Mouse (Mus musculus) embryonic stem cell, embryonic (primary cell): ENCODE results near the gene Banp.

Experiments
- CTCF ChIA-PET, 4 experiments: fragments of 300-600 bp in 2 of 4; fragments of 350-600 bp in 2 of 4; sonication (Branson Sonifier 250); formaldehyde crosslinking; loops; one replicate each; lab custom pipeline; 2022; ENCODE audit warnings: inconsistent platforms in 2 of 4; lab: Charles Lee
- POLR2A ChIA-PET, 4 experiments: fragments of 300-600 bp in 2 of 4; fragments of 350-600 bp in 2 of 4; sonication (Branson Sonifier 250); formaldehyde crosslinking; loops; one replicate each; lab custom pipeline; 2022; ENCODE audit warnings: antibody characterized with exemption in 4 of 4, inconsistent platforms in 1 of 4; lab: Charles Lee

The Banp gene

GRCm38 (mm10) chr8:121952122-121952521, 2.6 kb downstream of the Banp start:
- ChIA-PET POLR2A (interaction anchor here in 3 of 4 experiments (0.5 to 9.6 kb wide), 15 partner anchors 10 to 102 kb away, joined by 3 to 154 read pairs (median 5); partner anchors contain the start of gene Slc7a5 (in 1 of the 3)), CTCF (interaction anchor here in 1 of 4 experiments (0.6 kb wide), 1 partner anchor 76 kb away, joined by 5 read pairs; no protein-coding TSS in a partner anchor)

GRCm38 (mm10) chr8:121952800-121953199, 3.2 kb downstream of the Banp start:
- ChIA-PET POLR2A (interaction anchor here in 3 of 4 experiments (0.6 to 9.6 kb wide), 20 partner anchors 9 to 490 kb away, joined by 3 to 154 read pairs (median 4); partner anchors contain the start of genes Mvd (in 1 of the 3) and Slc7a5 (in 1 of the 3)), CTCF (interaction anchor here in 2 of 4 experiments (0.6 to 1.8 kb wide), 3 partner anchors 25 to 77 kb away, joined by 3 to 5 read pairs (median 5); no protein-coding TSS in a partner anchor)

DNA sequence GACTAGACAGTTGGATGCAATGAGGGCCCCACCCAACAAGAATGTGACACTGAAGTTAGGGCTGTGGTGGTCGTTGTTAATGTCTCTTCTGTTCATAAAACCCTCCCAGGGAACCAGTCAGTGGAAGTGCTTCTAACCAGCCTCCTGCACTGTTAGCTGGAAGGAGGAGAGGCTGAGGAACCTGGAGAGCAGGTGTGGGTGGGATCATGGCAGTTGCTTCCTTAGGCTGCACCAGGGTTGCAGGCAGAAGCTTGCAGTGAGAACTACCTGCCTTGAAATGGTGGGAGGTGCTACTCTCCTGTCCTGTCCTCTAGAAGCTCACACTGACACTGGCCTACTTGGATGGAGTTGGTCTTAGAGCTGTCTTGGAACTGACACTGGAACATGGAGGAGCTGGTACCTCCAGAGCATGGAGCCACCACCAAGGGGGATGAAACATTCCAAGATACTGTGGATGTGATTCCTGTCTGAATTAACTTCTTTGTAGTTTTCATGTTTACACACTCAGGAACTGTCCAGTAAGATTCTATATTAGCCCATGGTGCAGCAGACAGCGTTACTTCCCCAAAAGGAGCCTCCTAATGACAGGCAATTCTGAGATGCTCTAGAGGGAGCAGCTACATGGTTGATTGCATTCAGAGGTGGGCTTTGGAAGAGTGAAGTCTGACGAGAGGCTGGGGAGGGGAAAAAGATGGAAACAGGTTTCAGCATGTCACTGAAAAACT, 4.4 kb downstream of the Banp start:
- ChIA-PET POLR2A (interaction anchor here (0.6 to 9.6 kb wide), 23 partner anchors 8 to 490 kb away, joined by 3 to 154 read pairs (median 4); partner anchors contain the start of genes Fbxo31 (in 1 of the 4) and Mvd (in 1 of the 4)), CTCF (interaction anchor here in 2 of 4 experiments (1.2 to 1.8 kb wide), 2 partner anchors 19 to 24 kb away, joined by 3 to 5 read pairs; no protein-coding TSS in a partner anchor)

- ChIA-PET POLR2A (interaction anchor here (0.5 to 9.6 kb wide), 18 partner anchors 7 to 478 kb away, joined by 3 to 154 read pairs (median 4); partner anchors contain the start of gene Cyba (in 1 of the 4)), CTCF (no interaction called here)
Observed at GRCm38 (mm10) chr8:121954981-121955555, 5.5 kb downstream of the Banp start.

DNA sequence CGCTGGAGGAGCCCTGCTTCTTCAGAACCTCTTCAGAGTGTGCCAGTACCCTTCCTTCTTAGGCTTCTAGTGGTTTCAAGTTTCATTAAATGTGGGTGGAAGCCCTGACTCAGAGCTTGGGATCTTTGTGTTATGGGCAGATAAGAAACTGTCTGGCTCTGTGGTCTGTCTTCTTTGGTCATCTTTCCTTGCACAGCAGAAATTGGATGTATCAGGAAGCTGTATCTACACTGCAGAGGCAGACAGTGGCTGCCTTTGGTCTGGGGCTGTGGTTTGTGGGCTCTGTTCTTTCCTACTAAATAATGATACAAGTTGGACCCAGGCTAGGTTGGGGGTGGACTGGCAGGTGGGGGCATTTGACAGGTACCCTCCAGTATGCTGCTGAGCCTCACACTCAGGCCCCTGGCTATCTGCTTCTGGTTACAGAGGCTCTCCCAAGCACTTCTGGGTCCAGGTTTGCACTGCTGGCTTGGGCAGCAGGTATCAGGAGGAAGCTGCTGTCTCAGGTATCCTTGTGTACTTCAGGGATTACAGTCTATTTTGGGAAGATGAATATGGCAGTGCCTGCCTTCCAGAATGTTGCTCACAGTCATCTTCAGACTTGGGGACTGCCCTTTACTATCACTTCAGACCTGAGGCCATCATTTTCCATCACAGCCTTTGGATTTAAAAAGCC, 6.4 kb downstream of the Banp start:
- ChIA-PET CTCF (interaction anchor here in 1 of 4 experiments (1.2 kb wide), 1 partner anchor 22 kb away, joined by 4 read pairs; no protein-coding TSS in a partner anchor), POLR2A (interaction anchor here (0.5 to 9.6 kb wide), 15 partner anchors 9 to 827 kb away, joined by 3 to 154 read pairs (median 3); partner anchors contain the start of genes Cyba (in 1 of the 4) and Slc7a5 (in 1 of the 4))

DNA sequence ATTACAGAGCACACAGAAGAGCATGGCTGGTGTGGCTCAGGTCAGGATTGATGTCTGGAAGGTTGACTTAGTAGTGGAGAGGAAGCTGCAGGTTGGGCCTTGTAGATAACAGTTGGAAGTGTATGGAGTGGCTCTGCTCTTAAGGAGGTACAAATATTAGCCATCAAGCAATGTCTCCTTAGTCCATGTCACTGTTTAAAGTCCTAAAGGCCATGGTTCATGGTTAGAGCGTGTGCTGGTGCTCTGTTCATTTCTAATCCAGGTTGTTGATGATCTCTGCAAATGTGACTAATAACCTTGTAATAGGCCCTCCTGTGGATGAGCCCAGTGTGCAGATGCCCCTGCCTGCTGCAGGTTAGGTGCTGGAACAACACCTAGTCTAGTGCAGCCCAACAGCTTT, 8.8 kb downstream of the Banp start:
- POLR2A ChIA-PET, result interaction anchor here in 2 of 4 experiments (0.6 to 9.6 kb wide), 9 partner anchors 8 to 297 kb away, joined by 3 to 154 read pairs (median 4); no protein-coding TSS in a partner anchor
- CTCF ChIA-PET, result interaction anchor here in 2 of 4 experiments (0.7 to 1.1 kb wide), 2 partner anchors 24 to 48 kb away, joined by 3 to 4 read pairs; no protein-coding TSS in a partner anchor

DNA sequence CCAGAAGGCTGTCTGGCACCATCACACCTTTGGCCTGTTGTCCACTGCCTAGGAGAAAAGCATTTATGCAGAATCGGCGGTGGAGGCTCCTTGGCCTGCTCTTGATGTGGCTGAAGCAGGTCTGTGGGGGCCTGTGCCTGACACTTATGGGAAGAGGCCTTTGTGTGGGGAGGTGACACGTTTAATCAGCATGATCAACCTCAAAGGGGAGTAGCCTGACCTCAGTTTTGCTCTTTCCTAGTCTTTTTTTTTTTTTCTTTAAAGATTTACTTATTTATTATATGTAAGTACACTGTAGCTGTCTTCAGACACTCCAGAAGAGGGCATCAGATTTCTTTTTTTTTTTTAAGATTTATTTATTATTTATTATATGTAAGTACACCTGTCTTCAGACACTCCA, 13.3 kb downstream of the Banp start:
- CTCF ChIA-PET, result interaction anchor here in 2 of 4 experiments (0.6 to 2.2 kb wide), 3 partner anchors 15 to 308 kb away, joined by 3 to 8 read pairs (median 3); no protein-coding TSS in a partner anchor
- POLR2A ChIA-PET, result interaction anchor here (0.6 to 12.4 kb wide), 15 partner anchors 9 to 818 kb away, joined by 3 to 154 read pairs (median 4); partner anchors contain the start of genes Banp (in 1 of the 4) and Slc7a5 (in 1 of the 4)

DNA sequence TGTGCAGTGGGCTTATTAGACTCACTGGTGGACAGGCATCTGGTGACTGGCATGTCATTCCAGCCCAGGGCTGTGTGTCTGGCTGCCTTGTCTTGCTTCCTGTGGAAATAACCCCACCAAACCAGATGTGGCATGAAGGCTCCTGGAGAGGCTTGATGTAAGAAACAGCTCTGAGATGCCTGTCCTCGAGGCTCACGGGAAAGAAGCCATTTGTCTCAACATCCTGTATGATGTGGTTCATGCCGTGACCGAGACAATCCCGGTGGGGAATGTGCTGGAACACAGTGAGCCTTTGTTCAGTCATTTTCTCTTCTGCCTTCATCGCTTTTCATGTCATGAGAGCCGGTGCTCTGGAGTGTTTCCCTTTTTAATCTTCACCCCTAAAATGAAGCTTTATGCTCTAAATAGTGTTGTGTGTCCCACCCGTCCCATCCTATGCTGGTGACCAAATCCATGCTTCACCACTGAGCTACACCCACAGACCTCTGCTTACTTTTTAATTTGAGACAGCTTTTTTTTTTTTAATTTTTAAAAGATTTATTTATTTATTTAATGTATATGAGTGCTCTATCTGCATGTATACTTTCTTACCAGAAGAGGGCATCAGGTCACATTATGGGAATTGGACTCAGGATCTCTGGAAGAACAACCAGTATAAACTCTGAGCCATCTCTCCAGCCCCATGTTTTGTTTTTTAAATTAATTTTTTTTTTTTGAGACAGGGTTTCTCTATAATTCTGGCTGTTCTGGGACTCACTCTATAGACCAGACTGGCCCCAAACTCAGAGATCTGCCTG, 15.4 kb downstream of the Banp start:
- POLR2A ChIA-PET, result interaction anchor here (0.6 to 12.4 kb wide), 18 partner anchors 9 to 147 kb away, joined by 3 to 154 read pairs (median 4); partner anchors contain the start of gene Banp (in 1 of the 4)
- CTCF ChIA-PET, result interaction anchor here in 3 of 4 experiments (0.5 to 2.4 kb wide), 6 partner anchors 13 to 265 kb away, joined by 3 to 12 read pairs (median 4); no protein-coding TSS in a partner anchor

GRCm38 (mm10) chr8:121966110-121966509, 16.6 kb downstream of the Banp start:
- POLR2A ChIA-PET, result interaction anchor here in 2 of 4 experiments (0.8 to 12.4 kb wide), 9 partner anchors 12 to 145 kb away, joined by 3 to 154 read pairs (median 4); partner anchors contain the start of genes Slc7a5 (in 2 of the 2) and Banp (in 1 of the 2)

DNA sequence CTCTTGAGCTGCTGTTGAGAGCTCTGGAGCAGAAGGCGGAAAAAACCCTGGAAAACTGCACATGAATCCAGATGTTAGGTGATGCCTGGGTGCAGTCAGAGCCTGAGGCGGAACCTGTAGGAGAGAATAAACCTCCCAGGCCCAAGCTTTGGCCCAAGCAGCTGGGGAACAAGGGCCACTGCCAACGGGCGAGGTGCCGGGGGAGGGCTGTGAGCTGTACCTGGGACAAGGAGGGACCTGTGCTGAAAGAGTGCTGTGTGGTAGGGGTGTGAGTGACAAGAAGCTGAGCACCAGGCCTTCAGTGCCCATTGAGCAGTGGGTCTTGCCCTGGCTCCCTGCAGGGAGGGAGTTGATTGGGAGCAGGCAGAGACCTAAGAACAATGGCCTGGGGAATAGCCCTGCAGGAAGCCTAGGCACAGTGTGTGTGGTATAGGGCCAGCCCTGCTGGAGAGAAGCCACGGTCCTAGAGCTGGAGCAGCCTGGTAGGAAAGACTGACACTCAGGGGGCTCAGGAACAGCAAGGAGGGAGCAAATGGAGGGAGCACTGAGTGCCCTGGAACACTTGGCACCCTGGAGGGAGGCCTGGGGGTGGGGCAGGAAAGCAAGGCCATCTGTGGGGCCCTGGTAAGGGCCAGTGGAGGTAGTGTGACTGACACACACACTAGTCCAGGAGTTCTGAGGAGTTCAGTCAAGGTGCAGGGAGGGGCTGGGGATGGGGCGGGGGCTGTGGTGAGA, 17.3 kb downstream of the Banp start:
- CTCF ChIA-PET, result interaction anchor here (0.6 to 1.4 kb wide), 6 partner anchors 11 to 1233 kb away, joined by 3 to 6 read pairs (median 3); no protein-coding TSS in a partner anchor
- POLR2A ChIA-PET, result interaction anchor here in 3 of 4 experiments (1.0 to 12.4 kb wide), 11 partner anchors 11 to 302 kb away, joined by 3 to 154 read pairs (median 4); partner anchors contain the start of genes Slc7a5 (in 2 of the 3) and Banp (in 1 of the 3)

More at GRCm38 (mm10) chr8:121966110-121966509, 16.6 kb downstream of the Banp start:
- CTCF ChIA-PET, result interaction anchor here in 1 of 4 experiments (1.1 kb wide), 2 partner anchors 12 to 116 kb away, joined by 5 to 6 read pairs; no protein-coding TSS in a partner anchor

DNA sequence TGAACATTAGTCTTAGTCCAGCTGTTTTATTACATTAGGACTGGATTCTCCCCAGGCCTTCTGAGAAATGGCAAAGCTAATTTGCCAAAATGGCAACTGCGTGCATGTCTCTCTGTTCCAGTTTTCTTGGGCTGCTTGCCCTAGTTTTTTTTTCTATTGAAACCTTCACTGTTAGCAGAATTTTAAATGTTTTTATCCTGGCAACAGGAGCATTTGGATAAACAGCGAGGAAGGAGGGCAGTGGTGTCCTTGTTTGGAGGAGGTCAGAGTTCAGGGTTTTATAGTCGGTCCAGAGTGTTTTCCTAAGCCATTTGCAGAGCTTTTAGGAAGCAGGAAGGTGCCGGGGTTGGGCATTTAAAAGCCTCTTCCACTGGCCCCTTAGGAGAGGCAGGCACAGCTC, 18.4 kb downstream of the Banp start:
- CTCF ChIA-PET, result interaction anchor here (0.6 to 1.4 kb wide), 4 partner anchors 42 to 118 kb away, joined by 3 to 4 read pairs (median 3); no protein-coding TSS in a partner anchor

GRCm38 (mm10) chr8:121968542-121968941, 19.0 kb downstream of the Banp start:
- ChIA-PET POLR2A (interaction anchor here in 3 of 4 experiments (0.7 to 12.4 kb wide), 5 partner anchors 13 to 21 kb away, joined by 3 to 154 read pairs (median 5); partner anchors contain the start of gene Banp (in 2 of the 3)), CTCF (interaction anchor here (0.6 to 1.4 kb wide), 4 partner anchors 43 to 118 kb away, joined by 3 to 4 read pairs (median 3); no protein-coding TSS in a partner anchor)

More for the DNA sequence above, 18.4 kb downstream of the Banp start:
- POLR2A ChIA-PET, result interaction anchor here (0.5 to 12.4 kb wide), 9 partner anchors 13 to 371 kb away, joined by 3 to 154 read pairs (median 3); partner anchors contain the start of gene Banp (in 2 of the 4)

- CTCF ChIA-PET, result no interaction called here
- POLR2A ChIA-PET, result interaction anchor here in 2 of 4 experiments (0.6 to 12.4 kb wide), 5 partner anchors 9 to 120 kb away, joined by 3 to 154 read pairs (median 9); partner anchors contain the start of gene Banp (in 2 of the 2)
Observed at GRCm38 (mm10) chr8:121970225-121970624, 20.7 kb downstream of the Banp start.

DNA sequence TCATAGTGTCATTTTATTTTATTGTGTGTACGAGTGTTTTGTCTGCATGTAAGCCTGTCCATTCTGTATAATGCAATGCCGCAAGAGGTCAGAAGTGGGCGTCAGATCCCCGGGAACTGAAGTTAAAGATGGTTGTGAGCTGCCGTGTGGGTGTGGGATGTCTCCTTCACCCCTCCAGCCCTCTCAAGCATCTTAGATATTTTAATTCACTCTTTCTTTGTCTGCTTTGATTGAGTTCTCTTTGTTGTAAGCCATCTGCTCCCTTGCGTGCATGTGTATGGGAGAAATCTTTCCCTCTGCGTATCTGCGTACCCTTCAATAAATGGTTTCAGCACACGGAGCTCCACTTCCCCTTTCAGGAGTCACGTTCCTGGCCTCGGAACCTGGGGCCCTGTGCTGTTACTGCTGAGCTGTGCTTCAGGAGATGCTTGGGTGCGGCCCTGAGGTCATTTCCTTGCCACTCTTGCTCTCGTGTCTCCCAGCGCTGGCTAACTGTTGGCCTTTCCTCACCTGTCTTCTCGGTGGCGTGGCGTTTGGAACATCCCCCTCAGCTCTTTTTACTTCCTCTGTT, 22.0 kb downstream of the Banp start:
- ChIA-PET POLR2A (interaction anchor here in 3 of 4 experiments (0.6 to 12.4 kb wide), 17 partner anchors 9 to 398 kb away, joined by 3 to 154 read pairs (median 3); partner anchors contain the start of genes Banp (in 1 of the 3) and Slc7a5 (in 1 of the 3)), CTCF (interaction anchor here (0.6 to 1.3 kb wide), 12 partner anchors 10 to 298 kb away, joined by 3 to 13 read pairs (median 4); no protein-coding TSS in a partner anchor)
